Mouse (Mus musculus) midbrain, embryonic 15.5 days (tissue): ENCODE results near the gene Dxo. TPM values are rescaled to one million over a fixed set of nuclear protein-coding genes. Genes with fewer than 3 reads are reported as not detected.

Source experiments
- microRNA-seq: library from miRNA; unstranded; fragments of <30 nt; microRNA quantifications from one replicate; pipeline ENCODE4, GENCODE M21; 2016
- polyA plus RNA-seq: library from polyadenylated mRNA; unstranded; fragments of >200 nt; fragmentation: Nextera tagmentation; extraction: Ambion mirVana; gene quantifications from 2 replicates; pipeline ENCODE4 v1.2.1, GENCODE M21; 2015

Gene Dxo
- polyA plus RNA-seq, 1 experiment from 2014 or later: 75.0 TPM

Small RNAs within 50 kb of the gene (microRNA-seq; reads per million reads assigned to microRNA genes)
- gene Mir6970 (0.55 reads per million), gene Mir6971 (4.2 reads per million, percentile 21 among the genes with 10 or more reads in this experiment), gene Mir6972 (not detected)

Other genes starting within 250 kb of the Dxo start
- 3.8 and 5.1 TPM in 2 replicates for gene Gpsm3, start 247.2 kb upstream of the Dxo start, polyA plus RNA-seq
- gene Pbx2, start 245.8 kb upstream of the Dxo start, polyA plus RNA-seq: 10.2 and 10.7 TPM in 2 replicates
- gene Ager, start 239.2 kb upstream of the Dxo start, polyA plus RNA-seq: 1.7 and 1.8 TPM in 2 replicates
- 306 and 313 TPM in 2 replicates for gene Rnf5, start 233.3 kb upstream of the Dxo start, polyA plus RNA-seq
- gene Agpat1, start 232.8 kb upstream of the Dxo start, polyA plus RNA-seq: 128 and 130 TPM in 2 replicates
- gene Egfl8, start 221.0 kb upstream of the Dxo start, polyA plus RNA-seq: 9.2 and 10.3 TPM in 2 replicates
- 20.0 and 20.9 TPM in 2 replicates for gene Ppt2, start 208.5 kb upstream of the Dxo start, polyA plus RNA-seq
- gene Prrt1, start 207.5 kb upstream of the Dxo start, polyA plus RNA-seq: 10.7 and 10.8 TPM in 2 replicates
- 14.6 and 16.0 TPM in 2 replicates for gene Fkbpl, start 192.3 kb upstream of the Dxo start, polyA plus RNA-seq
- 123 and 125 TPM in 2 replicates for gene Atf6b, start 189.9 kb upstream of the Dxo start, polyA plus RNA-seq
- gene Tnxb, start 166.5 kb upstream of the Dxo start, polyA plus RNA-seq: 0.18 and 0.24 TPM in 2 replicates
- gene C4b, start 93.1 kb upstream of the Dxo start, polyA plus RNA-seq: 0.22 TPM in 2 replicates
- not detected in 2 replicates for gene Cyp21a1, start 32.5 kb upstream of the Dxo start, polyA plus RNA-seq
- gene Stk19, start 74 bp upstream of the Dxo start, polyA plus RNA-seq: 41.2 and 50.4 TPM in 2 replicates
- gene Skiv2l, start 13.2 kb downstream of the Dxo start, polyA plus RNA-seq: 67.4 and 73.8 TPM in 2 replicates
- gene Nelfe, start 13.4 kb downstream of the Dxo start, polyA plus RNA-seq: 76.3 and 82.3 TPM in 2 replicates
- 2.6 and 3.3 TPM in 2 replicates for gene Cfb, start 25.5 kb downstream of the Dxo start, polyA plus RNA-seq
- 17.4 and 17.5 TPM in 2 replicates for gene Zbtb12, start 42.5 kb downstream of the Dxo start, polyA plus RNA-seq
- gene Gm20547, start 45.0 kb downstream of the Dxo start, polyA plus RNA-seq: 0.18 TPM in 1 of 2 replicates, not detected in the other
- 2.1 and 3.1 TPM in 2 replicates for gene C2, start 61.2 kb downstream of the Dxo start, polyA plus RNA-seq
- gene Ehmt2, start 61.5 kb downstream of the Dxo start, polyA plus RNA-seq: 113 and 119 TPM in 2 replicates
- not detected in 2 replicates for gene Slc44a4, start 77.4 kb downstream of the Dxo start, polyA plus RNA-seq
- 36.1 and 41.1 TPM in 2 replicates for gene Neu1, start 94.2 kb downstream of the Dxo start, polyA plus RNA-seq
- gene Hspa1b, start 122.2 kb downstream of the Dxo start, polyA plus RNA-seq: 0.24 and 0.31 TPM in 2 replicates
- not detected in 2 replicates for gene Gm20481, start 132.9 kb downstream of the Dxo start, polyA plus RNA-seq
- 12.7 and 13.3 TPM in 2 replicates for gene Hspa1a, start 135.1 kb downstream of the Dxo start, polyA plus RNA-seq
- 1.2 and 1.5 TPM in 2 replicates for gene Hspa1l, start 135.7 kb downstream of the Dxo start, polyA plus RNA-seq
- gene Lsm2, start 144.8 kb downstream of the Dxo start, polyA plus RNA-seq: 103 and 111 TPM in 2 replicates
- 63.1 and 70.2 TPM in 2 replicates for gene Vars, start 164.0 kb downstream of the Dxo start, polyA plus RNA-seq
- gene Vwa7, start 179.6 kb downstream of the Dxo start, polyA plus RNA-seq: 0.06 and 0.15 TPM in 2 replicates
- gene Sapcd1, start 191.0 kb downstream of the Dxo start, polyA plus RNA-seq: 2.5 and 2.7 TPM in 2 replicates
- 1.6 and 3.3 TPM in 2 replicates for gene Msh5, start 209.7 kb downstream of the Dxo start, polyA plus RNA-seq
- 62.4 and 72.1 TPM in 2 replicates for gene Clic1, start 212.9 kb downstream of the Dxo start, polyA plus RNA-seq
- 337 and 380 TPM in 2 replicates for gene Ddah2, start 222.0 kb downstream of the Dxo start, polyA plus RNA-seq
- 0.31 TPM in 1 of 2 replicates, not detected in the other for gene Ly6g6c, start 228.4 kb downstream of the Dxo start, polyA plus RNA-seq
- 0.21 and 0.43 TPM in 2 replicates for gene Mpig6b, start 229.2 kb downstream of the Dxo start, polyA plus RNA-seq
- 0.21 and 0.32 TPM in 2 replicates for gene Ly6g6e, start 239.9 kb downstream of the Dxo start, polyA plus RNA-seq
- gene Ly6g6d, start 241.0 kb downstream of the Dxo start, polyA plus RNA-seq: 1.9 and 2.5 TPM in 2 replicates
- gene Ly6g6f, start 248.6 kb downstream of the Dxo start, polyA plus RNA-seq: not detected in 2 replicates